Mouse (Mus musculus) heart, adult 2 months (tissue): ENCODE data around the gene Igsf21. TPM values are rescaled to one million over a fixed set of nuclear protein-coding genes. Genes with fewer than 3 reads are reported as not detected.

Experiments used
- DNase-seq, 2 experiments: peaks; one replicate each; pipeline ENCODE4 v3.0.0; 2021
- H3K27ac ChIP-seq: fragments of 200-600 bp; 2 replicates; pipeline ENCODE4 v1.8.1; 2022
- H3K27me3 ChIP-seq: fragments of 200-500 bp; 2 replicates; pipeline ENCODE4 v1.6.1; 2012; ENCODE audit warnings: mild to moderate bottlenecking, low read length, inconsistent platforms, mixed read lengths; ENCODE audit not compliant: control insufficient read depth, insufficient read depth
- H3K36me3 ChIP-seq: fragments of 200-500 bp; 2 replicates; pipeline ENCODE4 v1.6.1; 2012; ENCODE audit warnings: low read length, inconsistent platforms; ENCODE audit not compliant: control insufficient read depth, insufficient read depth
- H3K4me1 ChIP-seq: fragments of 200-500 bp; 2 replicates; pipeline ENCODE4 v1.6.1; 2011; ENCODE audit warnings: low read length; ENCODE audit not compliant: control insufficient read depth, insufficient read depth
- H3K4me3 ChIP-seq: fragments of 200-600 bp; 2 replicates; pipeline ENCODE4 v1.8.1; 2022
- H3K79me2 ChIP-seq: fragments of 200-500 bp; replicated peaks from 2 replicates; pipeline ENCODE4 v1.6.1; 2012; ENCODE audit warnings: mild to moderate bottlenecking, inconsistent platforms, low read length, moderate library complexity, mixed read lengths; ENCODE audit not compliant: control insufficient read depth, insufficient read depth
- H3K9ac ChIP-seq: fragments of 200-500 bp; 2 replicates; pipeline ENCODE4 v1.6.1; 2012; ENCODE audit warnings: low read depth, mild to moderate bottlenecking, control low read depth, inconsistent platforms, low read length, mixed read lengths
- CTCF ChIP-seq: fragments of 200-600 bp; IDR thresholded peaks from 2 replicates; pipeline ENCODE4 v1.8.1; 2022; ENCODE audit warnings: antibody characterized with exemption, mild to moderate bottlenecking, moderate library complexity
- EP300 ChIP-seq: fragments of 200-500 bp; IDR thresholded peaks from 2 replicates; pipeline ENCODE4 v1.6.1; 2011; ENCODE audit warnings: low read depth, low read length, control low read depth; ENCODE audit not compliant: insufficient read depth
- POLR2A ChIP-seq: fragments of 200-500 bp; IDR thresholded peaks from 2 replicates; pipeline ENCODE4 v1.6.1; 2011; ENCODE audit warnings: mild to moderate bottlenecking, low read depth, low read length, control low read depth; ENCODE audit not compliant: insufficient read depth
- WGBS: fragments of 180-500 bp; shearing (Covaris S2); methylation state at CpG from one replicate; pipeline ENCODE4 v1.1.7; 2018; 5-methylcytosine and 5-hydroxymethylcytosine counted together
- intact Hi-C: fragments of 180-260 bp; cut with DNase I; formaldehyde crosslinking; loops from one replicate; pipeline ENCODE4 v1.15.1; 2025
- polyA plus RNA-seq: library from polyadenylated mRNA; depleted of rRNA; stranded (reverse); fragments of >200 nt; gene quantifications from 2 replicates; pipeline ENCODE4 v1.2.3, GENCODE M21; 2012
- total RNA-seq, 2 experiments: library from RNA; stranded (reverse); gene quantifications; 2 replicates each; pipeline ENCODE4 v1.2.3; 2021

Gene Igsf21
- total and polyA plus RNA-seq, 3 experiments, result 0.14 to 0.76 (median 0.16) TPM

GRCm38 (mm10) chr4:140077615-140078014 is 169.0 kb downstream of the Igsf21 start:
- 62% methylated on average over 8 of the region's 8 CpGs for WGBS
- peak; percentile 33 to 38 for DNase-seq
- Histone ChIP-seq H3K27me3 (no peaks in the 10 kb centered on the region), H3K9ac (no peak overlapping the region), H3K36me3 (no peaks in the 10 kb centered on the region), H3K27ac (no peak overlapping the region), H3K4me3 (no peak overlapping the region), H3K79me2 (no peaks in the 10 kb centered on the region), H3K4me1 (no peaks in the 10 kb centered on the region)
- TF ChIP-seq CTCF, result no peak
- TF ChIP-seq POLR2A, result no peak
- TF ChIP-seq EP300, result no peak
- intact Hi-C loops, result no loop called here

DNA sequence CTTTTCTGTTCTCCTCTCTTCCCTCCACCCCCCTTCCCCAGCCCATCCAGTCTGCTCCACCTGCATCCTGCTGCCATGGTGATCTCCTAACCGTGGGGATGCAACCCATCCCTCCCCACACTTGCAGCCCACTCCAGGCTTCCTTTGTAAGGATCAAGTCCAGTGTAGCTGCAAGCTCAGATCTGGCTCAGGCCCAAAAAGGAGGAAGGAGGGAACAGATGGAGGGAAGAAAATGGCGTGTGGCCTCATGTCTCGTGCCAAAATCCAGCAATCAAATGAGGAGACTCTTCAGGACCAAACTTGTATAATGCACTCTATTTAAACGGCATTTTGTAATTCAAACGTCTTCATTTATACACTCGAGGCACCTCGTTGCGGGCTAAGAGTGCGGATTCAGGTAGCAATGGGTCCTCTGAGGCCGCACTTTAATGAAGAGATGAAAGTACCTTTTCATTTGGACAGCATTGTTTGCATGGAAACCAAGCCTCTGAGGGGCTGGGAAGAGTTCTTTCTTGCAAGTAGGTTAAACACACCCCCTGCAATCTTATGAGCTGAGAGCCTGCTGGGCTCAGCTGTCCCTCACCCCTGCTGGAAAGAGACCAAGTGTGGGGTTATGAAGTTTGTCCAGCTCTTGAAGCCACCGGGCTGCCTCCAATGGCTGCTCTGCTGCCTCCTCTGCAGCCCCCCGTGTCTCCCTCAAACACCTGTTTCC is 169.6 kb downstream of the Igsf21 start:
- no peaks in the 10 kb centered on the region for H3K79me2 ChIP-seq
- H3K27me3 ChIP-seq, result no peaks in the 10 kb centered on the region
- H3K9ac ChIP-seq, result no peak overlapping the region
- no peaks in the 10 kb centered on the region for H3K36me3 ChIP-seq
- no peak overlapping the region for H3K27ac ChIP-seq
- no peak overlapping the region for H3K4me3 ChIP-seq
- no peaks in the 10 kb centered on the region for H3K4me1 ChIP-seq
- no peak for DNase-seq
- intact Hi-C loops, result no loop called here
- WGBS, result 75% methylated on average over 12 of the region's 12 CpGs
- TF ChIP-seq CTCF (no peak), EP300 (no peak), POLR2A (no peak)

GRCm38 (mm10) chr4:140076428-140076827 is 170.2 kb downstream of the Igsf21 start:
- no peaks in the 10 kb centered on the region for H3K27me3 ChIP-seq
- 67% methylated on average over 6 of the region's 6 CpGs for WGBS
- DNase-seq, result no peak
- H3K79me2 ChIP-seq, result no peaks in the 10 kb centered on the region
- no peaks in the 10 kb centered on the region for H3K4me1 ChIP-seq
- H3K27ac ChIP-seq, result no peak overlapping the region
- no peak for TF ChIP-seq CTCF
- no peak for TF ChIP-seq EP300
- TF ChIP-seq POLR2A, result no peak
- intact Hi-C loops, result no loop called here
- H3K9ac ChIP-seq, result no peak overlapping the region
- H3K36me3 ChIP-seq, result no peaks in the 10 kb centered on the region
- no peak overlapping the region for H3K4me3 ChIP-seq

DNA sequence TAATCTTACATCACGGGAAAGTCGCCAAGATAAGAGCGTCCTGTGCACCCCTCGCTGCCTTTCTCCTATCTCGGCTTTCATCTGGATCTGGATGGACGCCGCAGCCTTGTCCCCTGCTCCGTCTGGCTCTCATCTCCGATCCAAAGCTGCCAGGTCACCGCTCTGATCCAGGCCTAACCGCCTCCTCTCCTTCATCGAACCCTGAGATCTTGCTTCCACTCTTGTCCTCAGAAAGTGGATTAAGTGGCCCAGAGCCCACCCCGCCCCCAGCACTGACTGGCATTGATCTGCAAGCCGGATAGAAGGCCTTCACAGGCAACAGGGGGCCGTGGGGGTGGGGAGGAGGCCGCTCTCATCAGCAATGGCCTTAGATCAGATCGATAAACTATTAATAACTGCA is 175.5 kb downstream of the Igsf21 start:
- WGBS, result 21% methylated on average over 17 of the region's 17 CpGs

DNA sequence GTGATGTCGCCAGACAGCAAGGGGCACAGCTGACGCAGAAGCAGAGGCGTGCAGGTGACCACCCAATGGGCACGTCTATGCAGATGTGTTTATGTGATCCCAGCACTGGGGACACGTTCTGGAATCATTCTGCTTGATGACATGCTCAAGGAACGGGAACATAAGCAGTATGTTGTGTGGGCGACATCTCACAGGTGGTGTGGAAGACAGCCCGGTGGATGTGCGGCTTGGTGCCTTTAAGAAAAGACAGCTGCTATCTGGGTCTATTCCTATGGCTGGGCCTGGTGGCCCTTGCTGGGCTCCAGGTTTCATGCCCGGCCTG is 176.3 kb downstream of the Igsf21 start:
- no peak overlapping the region for H3K4me3 ChIP-seq
- intact Hi-C loops, result no loop called here
- H3K27ac ChIP-seq, result no peak overlapping the region
- DNase-seq, result no peak
- no peaks in the 10 kb centered on the region for H3K79me2 ChIP-seq
- H3K4me1 ChIP-seq, result no peaks in the 10 kb centered on the region
- H3K36me3 ChIP-seq, result no peaks in the 10 kb centered on the region
- H3K9ac ChIP-seq, result no peak overlapping the region
- WGBS, result 25% methylated on average over 10 of the region's 10 CpGs
- H3K27me3 ChIP-seq, result no peaks in the 10 kb centered on the region
- no peak for TF ChIP-seq CTCF
- no peak for TF ChIP-seq EP300
- no peak for TF ChIP-seq POLR2A

More for the DNA sequence above, 175.5 kb downstream of the Igsf21 start:
- H3K4me1 ChIP-seq, result no peaks in the 10 kb centered on the region
- no peak for DNase-seq
- H3K79me2 ChIP-seq, result no peaks in the 10 kb centered on the region
- no peaks in the 10 kb centered on the region for H3K36me3 ChIP-seq
- H3K4me3 ChIP-seq, result no peak overlapping the region
- H3K9ac ChIP-seq, result no peak overlapping the region
- H3K27me3 ChIP-seq, result no peaks in the 10 kb centered on the region
- H3K27ac ChIP-seq, result no peak overlapping the region
- intact Hi-C loops, result no loop called here
- TF ChIP-seq CTCF (no peak), EP300 (no peak), POLR2A (no peak)

GRCm38 (mm10) chr4:140069563-140070330 is 176.8 kb downstream of the Igsf21 start:
- intact Hi-C loops, result no loop called here
- TF ChIP-seq POLR2A (no peak), EP300 (no peak), CTCF (no peak)
- Histone ChIP-seq H3K79me2 (no peaks in the 10 kb centered on the region), H3K4me1 (no peaks in the 10 kb centered on the region), H3K27ac (no peak overlapping the region), H3K9ac (no peak overlapping the region), H3K4me3 (no peak overlapping the region), H3K36me3 (no peaks in the 10 kb centered on the region), H3K27me3 (no peaks in the 10 kb centered on the region)
- 12% methylated on average over 15 of the region's 15 CpGs for WGBS
- DNase-seq, result no peak
